Mouse (Mus musculus) lung, postnatal 0 days (tissue): ENCODE data around the gene Tbc1d22a. TPM values are rescaled to one million over a fixed set of nuclear protein-coding genes. Genes with fewer than 3 reads are reported as not detected.
"Not testable (repeated sequence)": the region's sequence is repeated elsewhere in the genome, so short reads cannot be mapped to it uniquely, and the experiment has no call there.

ENCODE experiments used
- ATAC-seq: fragments of 200-750 bp; cut with Nextera tagmentation; 2 replicates; pipeline ENCODE4 v1.8.0; 2017; ENCODE audit warnings: moderate library complexity
- DNase-seq: peaks from one replicate; pipeline ENCODE4 v3.0.0-alpha.2; 2016; ENCODE audit warnings: low spot score
- H3K27ac ChIP-seq: fragments of 300-500 bp; sonication (generic); 2 replicates; pipeline ENCODE4 v1.5.1; 2014; ENCODE audit warnings: antibody characterized with exemption, mild to moderate bottlenecking, low read length, mixed read lengths
- H3K27me3 ChIP-seq: fragments of 300-500 bp; sonication (generic); replicated peaks from 2 replicates; pipeline ENCODE4 v1.6.1; 2014; ENCODE audit warnings: low read length, mixed read lengths; ENCODE audit not compliant: insufficient read depth
- H3K36me3 ChIP-seq: fragments of 300-500 bp; sonication (generic); 2 replicates; pipeline ENCODE4 v1.6.1; 2014; ENCODE audit warnings: low read length, mixed read lengths; ENCODE audit not compliant: insufficient read depth
- H3K4me1 ChIP-seq: fragments of 300-500 bp; sonication (generic); 2 replicates; pipeline ENCODE4 v1.6.1; 2014; ENCODE audit warnings: antibody characterized with exemption, low read depth, low read length, mixed read lengths; ENCODE audit not compliant: insufficient read depth
- H3K4me2 ChIP-seq: fragments of 300-500 bp; sonication (generic); replicated peaks from 2 replicates; pipeline ENCODE4 v1.6.1; 2014; ENCODE audit warnings: low read depth, mild to moderate bottlenecking, low read length, moderate library complexity, mixed read lengths
- H3K4me3 ChIP-seq: fragments of 300-500 bp; sonication (generic); 2 replicates; pipeline ENCODE4 v1.5.1; 2014; ENCODE audit warnings: low read depth, low read length
- H3K9ac ChIP-seq: fragments of 300-500 bp; sonication (generic); replicated peaks from 2 replicates; pipeline ENCODE4 v1.6.1; 2014; ENCODE audit warnings: low read depth, mild to moderate bottlenecking
- H3K9me3 ChIP-seq: fragments of 300-500 bp; sonication (generic); 2 replicates; pipeline ENCODE4 v1.6.1; 2016; ENCODE audit warnings: low read length, mixed read lengths
- CTCF ChIP-seq: IDR thresholded peaks from 2 replicates; pipeline ENCODE4 v1.5.1; 2016; ENCODE audit warnings: antibody characterized with exemption, mild to moderate bottlenecking
- EP300 ChIP-seq: IDR thresholded peaks from 2 replicates; pipeline ENCODE4 v1.6.1; 2016; ENCODE audit warnings: antibody characterized with exemption, mild to moderate bottlenecking, control low read depth
- WGBS: fragments of 180-500 bp; shearing (Covaris S2); extraction: QIAGEN DNeasy Blood & Tissue Kit; methylation state at CpG from one replicate; pipeline ENCODE4 v1.1.7; 2014; 5-methylcytosine and 5-hydroxymethylcytosine counted together
- polyA plus RNA-seq: library from polyadenylated mRNA; unstranded; fragments of >200 nt; fragmentation: Nextera tagmentation; extraction: Ambion mirVana; gene quantifications from 2 replicates; pipeline ENCODE4 v1.2.1, GENCODE M21; 2015

Tbc1d22a gene
- polyA plus RNA-seq, 1 experiment from 2014 or later = 13.1 TPM

DNA sequence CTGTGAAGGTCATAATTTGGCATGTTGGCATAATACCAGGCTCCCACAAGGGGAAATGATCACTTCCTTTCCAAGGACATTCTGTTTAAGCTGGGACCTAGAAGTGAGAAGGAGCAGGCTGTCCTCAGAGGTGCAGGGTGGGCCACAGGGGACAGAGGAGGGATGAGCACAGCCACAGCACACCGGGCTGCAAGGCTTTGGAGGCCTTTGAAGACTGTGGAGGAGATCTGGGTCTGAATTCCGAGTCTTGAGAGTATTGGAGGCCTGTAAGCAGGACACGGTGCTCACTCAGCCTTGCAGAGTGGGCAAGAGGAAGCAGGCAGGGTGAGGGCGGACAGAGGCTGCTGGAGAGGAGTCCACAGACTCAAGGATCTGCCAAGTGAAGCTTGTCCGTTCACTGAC lies 6.0 kb downstream of the Tbc1d22a start:
- WGBS = 66% methylated on average over 5 of the region's 5 CpGs
- H3K4me2 ChIP-seq = no peak overlapping the region
- TF ChIP-seq EP300 (peak; percentile 96), CTCF (no peak)
- H3K4me3 ChIP-seq = no peak overlapping the region
- H3K27ac ChIP-seq = peak overlapping the region; percentile 62; the same call in 1 of the 2 replicates
- no peaks in the 10 kb centered on the region for H3K9me3 ChIP-seq
- H3K36me3 ChIP-seq = no peaks in the 10 kb centered on the region
- peak; percentile 82 for ATAC-seq
- no peak overlapping the region for H3K9ac ChIP-seq
- DNase-seq = peak; percentile 46
- peaks cover 10% of the 10 kb centered on the region; the same call in 1 of the 2 replicates for H3K4me1 ChIP-seq
- no peaks in the 10 kb centered on the region for H3K27me3 ChIP-seq

GRCm38 (mm10) chr15:86220715-86221114 lies 6.5 kb downstream of the Tbc1d22a start:
- WGBS = 69% methylated on average over 4 of the region's 4 CpGs
- ATAC-seq (no peak), DNase-seq (no peak)
- no peaks in the 10 kb centered on the region for H3K27me3 ChIP-seq
- TF ChIP-seq CTCF = no peak
- TF ChIP-seq EP300 = no peak
- no peak overlapping the region for H3K9ac ChIP-seq
- no peaks in the 10 kb centered on the region for H3K36me3 ChIP-seq
- no peaks in the 10 kb centered on the region for H3K9me3 ChIP-seq
- peak overlapping the region; percentile 62; the same call in 1 of the 2 replicates for H3K27ac ChIP-seq
- H3K4me1 ChIP-seq = peaks cover 10% of the 10 kb centered on the region; the same call in 1 of the 2 replicates
- H3K4me2 ChIP-seq = no peak overlapping the region
- H3K4me3 ChIP-seq = no peak overlapping the region

GRCm38 (mm10) chr15:86221369-86221768 lies 7.1 kb downstream of the Tbc1d22a start:
- H3K9ac ChIP-seq = no peak overlapping the region
- no peak for TF ChIP-seq EP300
- TF ChIP-seq CTCF = no peak
- ATAC-seq (no peak), DNase-seq (no peak)
- H3K4me3 ChIP-seq = no peak overlapping the region
- 74% methylated on average over 4 of the region's 4 CpGs for WGBS
- no peaks in the 10 kb centered on the region for H3K27me3 ChIP-seq
- no peaks in the 10 kb centered on the region for H3K9me3 ChIP-seq
- no peaks in the 10 kb centered on the region for H3K36me3 ChIP-seq
- no peak overlapping the region for H3K4me2 ChIP-seq
- H3K4me1 ChIP-seq = peaks cover 10% of the 10 kb centered on the region; the same call in 1 of the 2 replicates
- H3K27ac ChIP-seq = peak overlapping the region; percentile 62; the same call in 1 of the 2 replicates

DNA sequence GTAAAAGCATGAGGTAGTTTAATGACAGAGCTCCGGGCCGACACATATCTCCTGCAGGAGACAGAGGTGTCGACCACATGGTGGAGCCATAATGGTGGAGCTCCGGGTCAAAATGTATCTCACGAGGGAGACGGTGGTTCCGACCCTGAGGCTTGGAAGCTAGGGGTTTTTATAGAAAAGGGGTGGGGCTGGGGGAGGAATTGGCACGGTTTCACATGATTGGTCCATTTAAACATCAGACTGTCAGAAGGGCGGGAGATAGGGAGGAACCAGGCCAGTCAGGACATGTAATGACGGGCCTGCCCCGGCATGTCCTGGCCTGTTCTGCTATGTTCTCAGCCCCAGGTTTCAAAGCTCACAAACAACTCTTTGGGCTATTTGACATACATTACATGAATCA lies 7.6 kb downstream of the Tbc1d22a start:
- not testable (repeated sequence) for ATAC-seq, H3K27ac ChIP-seq, H3K27me3 ChIP-seq, DNase-seq, H3K9ac ChIP-seq, H3K4me3 ChIP-seq, H3K4me2 ChIP-seq, H3K36me3 ChIP-seq, H3K9me3 ChIP-seq
- 80% methylated on average over 11 of the region's 11 CpGs for WGBS
- H3K4me1 ChIP-seq = peaks cover 10% of the 10 kb centered on the region; the same call in 1 of the 2 replicates

DNA sequence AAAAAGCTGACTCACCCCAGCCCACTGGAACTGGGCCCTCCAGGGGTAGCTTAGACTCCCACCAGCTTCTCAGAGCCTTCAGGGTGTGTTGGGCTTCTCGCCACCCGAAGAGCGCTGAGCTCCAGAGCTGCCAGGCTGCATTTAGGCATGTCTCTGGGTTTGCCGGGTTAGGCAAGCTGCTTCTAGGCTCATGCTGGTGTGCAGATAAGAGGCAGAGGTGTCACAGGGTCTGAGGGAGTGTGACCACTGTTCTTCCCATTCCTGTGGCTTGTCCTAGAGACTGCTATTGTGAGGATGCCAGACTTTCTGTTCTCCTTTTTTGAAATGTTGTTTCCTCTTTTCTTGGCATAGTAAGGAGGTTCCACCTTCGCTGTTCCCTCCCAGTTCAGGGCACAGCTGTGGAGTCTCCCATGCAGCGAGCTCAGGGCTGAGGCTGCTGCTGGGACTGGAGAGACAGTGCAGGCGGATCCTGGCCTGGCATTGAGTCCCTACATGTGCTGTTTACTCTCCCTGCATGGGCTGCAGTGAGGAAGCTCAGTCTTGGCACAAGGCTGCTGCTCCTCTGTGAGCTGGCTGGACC lies 10.8 kb downstream of the Tbc1d22a start:
- 80% methylated on average over 7 of the region's 7 CpGs for WGBS
- H3K27ac ChIP-seq = no peak overlapping the region
- H3K4me1 ChIP-seq = peaks cover 12% of the 10 kb centered on the region; the same call in 1 of the 2 replicates
- no peak overlapping the region for H3K4me2 ChIP-seq
- DNase-seq (no peak), ATAC-seq (peak; percentile 20; the same call in 1 of the 2 replicates)
- TF ChIP-seq EP300 (no peak), CTCF (no peak)
- no peaks in the 10 kb centered on the region for H3K27me3 ChIP-seq
- no peak overlapping the region for H3K9ac ChIP-seq
- H3K9me3 ChIP-seq = no peaks in the 10 kb centered on the region
- H3K4me3 ChIP-seq = no peak overlapping the region
- H3K36me3 ChIP-seq = no peaks in the 10 kb centered on the region

DNA sequence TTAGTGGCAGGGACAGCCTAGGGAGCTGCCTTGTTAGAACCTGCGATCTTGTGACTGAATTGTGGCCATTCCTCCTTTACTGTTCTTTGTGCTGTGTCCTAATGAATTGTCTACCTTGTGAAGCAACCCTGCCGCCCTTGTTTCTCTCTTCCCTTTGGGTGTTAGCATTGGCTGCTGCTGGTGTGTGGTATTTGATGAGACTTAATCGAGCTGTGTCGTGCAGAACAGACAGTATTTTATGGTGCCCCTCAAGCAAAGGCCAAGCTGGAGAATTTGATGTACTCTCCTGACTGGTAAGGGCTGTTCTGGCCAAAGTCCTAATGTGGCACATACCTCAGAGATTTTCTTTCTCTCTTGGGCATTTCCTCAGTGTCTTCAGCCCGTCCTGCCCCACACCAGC lies 12.0 kb downstream of the Tbc1d22a start:
- ATAC-seq (no peak), DNase-seq (no peak)
- TF ChIP-seq EP300 (no peak), CTCF (no peak)
- no peak overlapping the region for H3K27ac ChIP-seq
- no peak overlapping the region for H3K4me3 ChIP-seq
- H3K9ac ChIP-seq = no peak overlapping the region
- H3K4me1 ChIP-seq = peaks cover 6% of the 10 kb centered on the region; the same call in 1 of the 2 replicates
- WGBS = 76% methylated on average over 5 of the region's 5 CpGs
- H3K36me3 ChIP-seq = no peaks in the 10 kb centered on the region
- H3K9me3 ChIP-seq = no peaks in the 10 kb centered on the region
- H3K27me3 ChIP-seq = no peaks in the 10 kb centered on the region
- no peak overlapping the region for H3K4me2 ChIP-seq
